Mouse (Mus musculus): Measurements from ENCODE around the gene Olfr1274-ps. TPM values are rescaled to one million over a fixed set of nuclear protein-coding genes. Genes with fewer than 3 reads are reported as not detected.

Olfr1274-ps gene
- total RNA-seq, 2 experiments from 2014 or later, result not detected

Other genes with a start within 250 kb of the Olfr1274-ps start
- gene Olfr1270, start 245.6 kb upstream of the Olfr1274-ps start, total RNA-seq (2021), result not detected
- not detected for gene Olfr1506, start 174.2 kb upstream of the Olfr1274-ps start, total RNA-seq (2021)
- gene Olfr142, start 141.1 kb upstream of the Olfr1274-ps start, total RNA-seq (2021), result not detected
- gene Olfr1271, start 127.7 kb upstream of the Olfr1274-ps start, total RNA-seq (2021), result not detected
- not detected for gene Olfr1272, start 105.8 kb upstream of the Olfr1274-ps start, total RNA-seq (2021)
- under 1 TPM in 1 of 2 experiments, not detected in 1; 0.16 TPM for gene Gm13769, start 76.5 kb upstream of the Olfr1274-ps start, total RNA-seq (2021)
- gene Ptprj, start 182.0 kb downstream of the Olfr1274-ps start, total RNA-seq (2021), result 100 to 1,000 TPM; 112 to 118 TPM